Mouse (Mus musculus) myocyte (in vitro differentiated cells): Measurements from ENCODE around the gene Rapgef1.

Experiments used
- CEBPB ChIP-seq: IDR thresholded peaks from 2 replicates; pipeline ENCODE4 v1.6.1; 2011; ENCODE audit warnings: mild to moderate bottlenecking, moderate library complexity; ENCODE audit not compliant: poor library complexity, insufficient read depth, severe bottlenecking
- E2F4 ChIP-seq: IDR thresholded peaks from one replicate; pipeline ENCODE4 v1.6.1; 2011; ENCODE audit warnings: mild to moderate bottlenecking, control low read depth, moderate library complexity; ENCODE audit not compliant: insufficient read depth
- MAX ChIP-seq: IDR thresholded peaks from one replicate; pipeline ENCODE4 v1.6.1; 2011; ENCODE audit warnings: low read depth, mild to moderate bottlenecking, control low read depth
- MYOD1 ChIP-seq, 3 experiments: IDR thresholded peaks; one replicate each; pipeline ENCODE4 v1.6.1; 2011; ENCODE audit warnings: control low read depth in 2 of 3, low read depth in 2 of 3, mild to moderate bottlenecking in 2 of 3, moderate library complexity in 1 of 3; ENCODE audit not compliant: insufficient read length in 2 of 3, control insufficient read depth in 1 of 3
- MYOG ChIP-seq, 3 experiments: IDR thresholded peaks; one replicate each; pipeline ENCODE4 v1.6.1; 2011; ENCODE audit warnings: control low read depth in 2 of 3, low read depth in 2 of 3, mild to moderate bottlenecking in 2 of 3; ENCODE audit not compliant: insufficient read length in 2 of 3, control insufficient read depth in 1 of 3, insufficient read depth in 1 of 3
- POLR2A ChIP-seq: IDR thresholded peaks from one replicate; pipeline ENCODE4 v1.6.1; 2011; ENCODE audit warnings: low read depth, mild to moderate bottlenecking, control low read depth, moderate library complexity; ENCODE audit not compliant: insufficient read length
- POLR2AphosphoS2 ChIP-seq: IDR thresholded peaks from one replicate; pipeline ENCODE4 v1.6.1; 2011; ENCODE audit warnings: low read depth, control low read depth; ENCODE audit not compliant: insufficient read length
- REST ChIP-seq: IDR thresholded peaks from one replicate; pipeline ENCODE4 v1.6.1; 2011; ENCODE audit warnings: mild to moderate bottlenecking, control low read depth, moderate library complexity; ENCODE audit not compliant: insufficient read depth, insufficient read length
- SRF ChIP-seq: IDR thresholded peaks from one replicate; pipeline ENCODE4 v1.6.1; 2011; ENCODE audit warnings: low read depth; ENCODE audit not compliant: control insufficient read depth, insufficient read length
- TCF12 ChIP-seq: IDR thresholded peaks from one replicate; pipeline ENCODE4 v1.6.1; 2011; ENCODE audit warnings: mild to moderate bottlenecking, control low read depth; ENCODE audit not compliant: poor library complexity, insufficient read depth, severe bottlenecking
- TCF3 ChIP-seq: IDR thresholded peaks from one replicate; pipeline ENCODE4 v1.6.1; 2011; ENCODE audit warnings: low read depth, control low read depth; ENCODE audit not compliant: insufficient read length
- USF1 ChIP-seq: IDR thresholded peaks from one replicate; pipeline ENCODE4 v1.6.1; 2011; ENCODE audit warnings: low read depth, mild to moderate bottlenecking, control low read depth, moderate library complexity

GRCm38 (mm10) chr2:29747188-29747782 is 127.8 kb downstream of the Rapgef1 start:
- TF ChIP-seq E2F4 (no peak), POLR2A (no peak), SRF (no peak), TCF3 (no peak), USF1 (no peak), MYOG (IDR thresholded peaks at IDR 0.05; ENCODE audit: control insufficient read depth in 1 of 3, insufficient read depth in 1 of 3, insufficient read length in 2 of 3, low read depth in 2 of 3) (no peak), MAX (no peak), TCF12 (no peak), CEBPB (no peak), MYOD1 (IDR thresholded peaks at IDR 0.05; ENCODE audit: control insufficient read depth in 1 of 3, insufficient read length in 2 of 3, low read depth in 2 of 3) (no peak), POLR2AphosphoS2 (no peak), REST (no peak)
